Mouse (Mus musculus) forebrain, embryonic 14.5 days (tissue): ENCODE data around the gene Trmt11. TPM values are rescaled to one million over a fixed set of nuclear protein-coding genes. Genes with fewer than 3 reads are reported as not detected.

Experiments used
- ATAC-seq: fragments of 200-750 bp; cut with Nextera tagmentation; 2 replicates; pipeline ENCODE4 v1.8.0; 2017; ENCODE audit warnings: mild to moderate bottlenecking, moderate library complexity
- DNase-seq: peaks from one replicate; pipeline ENCODE4 v3.0.0-alpha.2; 2015; ENCODE audit warnings: low spot score
- H3K27ac ChIP-seq: fragments of 300-500 bp; sonication (generic); 2 replicates; pipeline ENCODE4 v1.5.1; 2014; ENCODE audit warnings: low read depth, mild to moderate bottlenecking, control low read depth, low read length, moderate library complexity
- H3K27me3 ChIP-seq: fragments of 300-500 bp; sonication (generic); replicated peaks from 2 replicates; pipeline ENCODE4 v1.6.1; 2014; ENCODE audit warnings: low read length, control low read depth, mixed read lengths; ENCODE audit not compliant: control insufficient read depth, insufficient read depth
- H3K36me3 ChIP-seq: fragments of 300-500 bp; sonication (generic); 2 replicates; pipeline ENCODE4 v1.6.1; 2014; ENCODE audit warnings: low read length, control low read depth; ENCODE audit not compliant: control insufficient read depth, insufficient read depth
- H3K4me1 ChIP-seq: fragments of 300-500 bp; sonication (generic); 2 replicates; pipeline ENCODE4 v1.6.1; 2014; ENCODE audit warnings: antibody characterized with exemption, low read length, control low read depth; ENCODE audit not compliant: control insufficient read depth, insufficient read depth
- H3K4me2 ChIP-seq: fragments of 300-500 bp; sonication (generic); 2 replicates; pipeline ENCODE4 v1.6.1; 2014; ENCODE audit warnings: mild to moderate bottlenecking, control low read depth, low read length
- H3K4me3 ChIP-seq: fragments of 300-500 bp; sonication (generic); 2 replicates; pipeline ENCODE4 v1.5.1; 2014; ENCODE audit warnings: low read depth, low read length, control low read depth
- H3K9ac ChIP-seq: fragments of 300-500 bp; sonication (generic); 2 replicates; pipeline ENCODE4 v1.6.1; 2014; ENCODE audit warnings: mild to moderate bottlenecking, low read length, control low read depth, moderate library complexity
- H3K9me3 ChIP-seq: fragments of 300-500 bp; sonication (generic); replicated peaks from 2 replicates; pipeline ENCODE4 v1.6.1; 2016; ENCODE audit warnings: low read length, control low read depth, mixed read lengths; ENCODE audit not compliant: control insufficient read depth
- WGBS: fragments of 180-500 bp; shearing (Covaris S2); extraction: QIAGEN DNeasy Blood & Tissue Kit; methylation state at CpG from one replicate; pipeline ENCODE4 v1.1.7; 2014; 5-methylcytosine and 5-hydroxymethylcytosine counted together
- polyA plus RNA-seq: library from polyadenylated mRNA; unstranded; fragments of >200 nt; fragmentation: Nextera tagmentation; extraction: Ambion mirVana; gene quantifications from 2 replicates; pipeline ENCODE4 v1.2.1, GENCODE M21; 2014

Trmt11 gene
- polyA plus RNA-seq, 1 experiment from 2014 or later: 21.4 TPM

DNA sequence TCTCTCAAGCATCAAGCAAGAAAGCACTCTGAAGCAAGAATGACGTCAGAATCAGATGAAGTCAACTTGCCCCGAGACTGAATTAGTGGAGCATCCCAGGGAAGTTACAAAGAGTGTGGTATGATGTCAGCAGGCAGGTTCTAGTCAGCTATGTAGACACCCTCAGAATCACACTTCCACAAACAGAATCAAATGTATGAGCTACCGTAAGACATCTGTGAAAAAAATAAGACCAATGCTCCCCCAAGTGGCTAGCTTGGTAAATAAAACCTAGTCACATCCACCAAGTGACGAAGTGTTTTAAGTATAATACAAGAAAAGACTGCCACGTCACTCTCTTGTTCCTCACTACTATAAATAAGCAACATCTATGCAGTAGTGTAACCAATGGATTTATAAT lies 13.5 kb downstream of the Trmt11 start:
- DNase-seq: peak; percentile 52
- peak; percentile 55; the same call in 1 of the 2 replicates for ATAC-seq
- H3K27ac ChIP-seq: no peak overlapping the region
- peaks cover 34% of the 10 kb centered on the region for H3K36me3 ChIP-seq
- no peaks in the 10 kb centered on the region for H3K4me1 ChIP-seq
- no peaks in the 10 kb centered on the region for H3K9me3 ChIP-seq
- H3K27me3 ChIP-seq: no peaks in the 10 kb centered on the region
- WGBS: 55% methylated on average over 5 of the region's 5 CpGs
- no peak overlapping the region for H3K9ac ChIP-seq
- H3K4me2 ChIP-seq: no peak overlapping the region
- no peak overlapping the region for H3K4me3 ChIP-seq

- DNase-seq (no peak), ATAC-seq (no peak)
- Histone ChIP-seq H3K27ac (no peak overlapping the region), H3K36me3 (peaks cover 31% of the 10 kb centered on the region), H3K9me3 (no peaks in the 10 kb centered on the region), H3K27me3 (no peaks in the 10 kb centered on the region), H3K4me3 (no peak overlapping the region), H3K4me2 (no peak overlapping the region), H3K9ac (no peak overlapping the region), H3K4me1 (no peaks in the 10 kb centered on the region)
- WGBS: 100% methylated on average over 1 of the region's 1 CpGs
These were observed 14.9 kb downstream of the Trmt11 start for GRCm38 (mm10) chr10:30585691-30586090.

GRCm38 (mm10) chr10:30577670-30578280 lies 22.8 kb downstream of the Trmt11 start:
- ATAC-seq: no peak
- Histone ChIP-seq H3K9ac (no peak overlapping the region), H3K4me2 (no peak overlapping the region), H3K27me3 (no peaks in the 10 kb centered on the region), H3K36me3 (no peaks in the 10 kb centered on the region), H3K27ac (no peak overlapping the region), H3K9me3 (no peaks in the 10 kb centered on the region), H3K4me1 (no peaks in the 10 kb centered on the region), H3K4me3 (no peak overlapping the region)
- WGBS: 96% methylated on average over 5 of the region's 5 CpGs
- no peak for DNase-seq

- no peak overlapping the region for H3K4me2 ChIP-seq
- peaks cover 26% of the 10 kb centered on the region for H3K36me3 ChIP-seq
- no peaks in the 10 kb centered on the region for H3K27me3 ChIP-seq
- no peaks in the 10 kb centered on the region for H3K9me3 ChIP-seq
- no peak for ATAC-seq
- no peak overlapping the region for H3K4me3 ChIP-seq
- H3K9ac ChIP-seq: no peak overlapping the region
- no peak for DNase-seq
- H3K27ac ChIP-seq: no peak overlapping the region
- H3K4me1 ChIP-seq: no peaks in the 10 kb centered on the region
These were observed 34.2 kb downstream of the Trmt11 start for GRCm38 (mm10) chr10:30566364-30566763.

DNA sequence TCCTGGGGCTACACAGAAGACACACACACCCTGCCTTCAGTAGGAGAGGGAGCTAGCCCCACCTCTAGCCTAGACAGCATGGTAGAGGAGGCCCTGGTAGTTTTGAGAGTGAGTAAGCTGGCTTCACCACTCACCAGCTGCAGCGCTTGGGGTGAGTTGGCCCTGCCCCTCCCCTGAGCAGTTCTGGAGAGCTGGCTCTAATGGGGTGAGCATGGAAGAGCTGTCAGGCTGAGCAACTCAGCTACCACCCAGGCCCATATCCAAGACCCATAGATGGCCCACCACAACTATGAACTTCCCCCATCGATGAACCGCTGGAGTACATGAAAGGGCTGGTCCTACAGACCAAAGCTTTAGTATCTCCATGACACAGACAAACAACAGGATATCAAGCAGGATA lies 35.9 kb downstream of the Trmt11 start:
- Histone ChIP-seq H3K9me3 (no peaks in the 10 kb centered on the region), H3K27me3 (no peaks in the 10 kb centered on the region), H3K4me1 (no peaks in the 10 kb centered on the region), H3K27ac (no peak overlapping the region), H3K36me3 (peaks cover 35% of the 10 kb centered on the region), H3K4me3 (no peak overlapping the region), H3K4me2 (no peak overlapping the region), H3K9ac (no peak overlapping the region)
- ATAC-seq: no peak
- 92% methylated on average over 3 of the region's 3 CpGs for WGBS
- DNase-seq: no peak

DNA sequence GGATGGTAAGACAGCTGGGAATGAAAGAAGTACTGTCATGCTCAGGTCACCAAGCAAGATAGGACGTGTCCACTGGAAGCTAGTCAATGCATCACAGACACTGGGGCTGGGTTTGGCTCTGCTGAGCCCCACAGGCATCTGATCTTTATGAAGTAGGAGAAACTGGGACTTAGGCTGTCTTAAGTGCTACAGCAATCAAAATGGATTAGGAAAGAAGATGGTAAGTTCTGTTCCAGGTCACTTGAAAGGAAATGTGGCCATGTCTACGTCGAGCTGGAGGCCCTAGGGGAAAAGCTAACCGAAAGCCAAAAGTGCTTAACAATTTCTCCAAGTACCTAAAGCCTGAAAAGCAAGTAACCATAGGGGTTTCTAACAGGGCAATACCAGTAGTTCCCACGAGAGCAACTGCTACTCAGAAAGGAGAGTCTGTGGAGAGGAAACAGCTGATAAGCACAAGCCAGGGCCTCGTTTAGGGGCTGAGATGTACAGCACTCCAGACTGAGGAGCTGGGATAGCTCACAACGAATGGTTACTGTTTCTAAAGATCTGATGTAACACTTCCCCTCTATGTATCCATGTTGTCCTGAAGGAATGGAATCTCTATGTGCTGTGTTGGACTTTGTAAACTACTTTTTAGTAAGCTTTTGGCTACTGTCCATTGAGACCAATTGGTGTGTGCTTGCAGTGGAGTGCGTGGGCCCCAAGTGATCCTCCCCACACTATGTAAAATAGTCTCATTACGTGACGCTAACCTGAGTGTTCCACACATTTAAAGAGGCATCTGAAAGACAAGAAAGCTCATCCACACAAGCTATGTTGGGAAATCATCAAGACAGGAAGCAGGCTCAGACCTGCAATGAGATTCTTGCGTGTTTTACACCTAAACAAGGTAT lies 44.6 kb downstream of the Trmt11 start:
- 95% methylated on average over 11 of the region's 11 CpGs for WGBS

GRCm38 (mm10) chr10:30552377-30552776 lies 48.2 kb downstream of the Trmt11 start:
- no peak for ATAC-seq

More for the DNA sequence above, 44.6 kb downstream of the Trmt11 start:
- no peaks in the 10 kb centered on the region for H3K9me3 ChIP-seq
- H3K27me3 ChIP-seq: no peaks in the 10 kb centered on the region
- H3K36me3 ChIP-seq: peaks cover 39% of the 10 kb centered on the region
- H3K27ac ChIP-seq: no peak overlapping the region
- no peaks in the 10 kb centered on the region for H3K4me1 ChIP-seq
- DNase-seq (no peak), ATAC-seq (no peak)
- H3K9ac ChIP-seq: no peak overlapping the region
- no peak overlapping the region for H3K4me3 ChIP-seq
- no peak overlapping the region for H3K4me2 ChIP-seq

GRCm38 (mm10) chr10:30549974-30550373 lies 50.6 kb downstream of the Trmt11 start:
- no peak for ATAC-seq
- H3K4me2 ChIP-seq: no peak overlapping the region
- H3K27me3 ChIP-seq: no peaks in the 10 kb centered on the region
- no peaks in the 10 kb centered on the region for H3K4me1 ChIP-seq
- H3K4me3 ChIP-seq: no peak overlapping the region
- no peaks in the 10 kb centered on the region for H3K9me3 ChIP-seq
- 93% methylated on average over 3 of the region's 3 CpGs for WGBS
- no peak for DNase-seq
- no peak overlapping the region for H3K27ac ChIP-seq
- H3K9ac ChIP-seq: no peak overlapping the region
- peaks cover 25% of the 10 kb centered on the region for H3K36me3 ChIP-seq

More at GRCm38 (mm10) chr10:30552377-30552776, 48.2 kb downstream of the Trmt11 start:
- DNase-seq: no peak
- no peak overlapping the region for H3K4me3 ChIP-seq
- H3K4me2 ChIP-seq: no peak overlapping the region
- peaks cover 35% of the 10 kb centered on the region for H3K36me3 ChIP-seq
- no peak overlapping the region for H3K9ac ChIP-seq
- no peaks in the 10 kb centered on the region for H3K4me1 ChIP-seq
- no peaks in the 10 kb centered on the region for H3K9me3 ChIP-seq
- no peak overlapping the region for H3K27ac ChIP-seq
- no peaks in the 10 kb centered on the region for H3K27me3 ChIP-seq
- 96% methylated on average over 1 of the region's 1 CpGs for WGBS

GRCm38 (mm10) chr10:30538538-30538815 lies 62.1 kb downstream of the Trmt11 start:
- peaks cover 21% of the 10 kb centered on the region for H3K36me3 ChIP-seq
- ATAC-seq (no peak), DNase-seq (no peak)
- no peaks in the 10 kb centered on the region for H3K9me3 ChIP-seq
- no peak overlapping the region for H3K9ac ChIP-seq
- 90% methylated on average over 5 of the region's 5 CpGs for WGBS
- no peak overlapping the region for H3K4me3 ChIP-seq
- H3K4me1 ChIP-seq: no peaks in the 10 kb centered on the region
- no peaks in the 10 kb centered on the region for H3K27me3 ChIP-seq
- H3K27ac ChIP-seq: no peak overlapping the region
- H3K4me2 ChIP-seq: no peak overlapping the region
